In genomic region chr8:54955935-54956573, GRCm38 (mm10) we compare ENCODE assay signal across 15 mouse cellular contexts. TPM values are rescaled to one million over a fixed set of nuclear protein-coding genes. Genes with fewer than 3 reads are reported as not detected.
DNase-seq lines count a peak whose midpoint lies in the region; ATAC-seq and TF ChIP-seq lines count a peak whose summit lies in the region.
"Had no signal": no experiment of that assay in that cellular context is flagged by ENCODE, and none has a peak within 500 bp of the region (broad histone marks: within the 10 kb centered on the region; RNA-seq: fewer than 3 reads in every experiment).

No protein-coding gene starts in this region.

- H3K4me1 ChIP-seq in forebrain, embryonic 15.5 days, result peaks cover 29% of the 10 kb centered on the region
- H3K4me1 ChIP-seq in midbrain, embryonic 12.5 days, result peaks cover 14% of the 10 kb centered on the region
- H3K4me1 ChIP-seq: liver, embryonic 15.5 days had no signal

- peak overlapping the region; percentile 96 for H3K27ac ChIP-seq in layer of hippocampus, adult 2 months
- peak overlapping the region; percentile 77 for H3K27ac ChIP-seq in forebrain, embryonic 15.5 days (replicated peaks)
- H3K27ac ChIP-seq in midbrain, embryonic 12.5 days (replicated peaks), result no peak overlapping the region; the same call in 1 of the 2 replicates
- H3K27ac ChIP-seq: heart, adult 2 months; liver, embryonic 15.5 days had no signal

- H3K4me3 ChIP-seq in layer of hippocampus, adult 2 months, result peak overlapping the region; percentile 70
- peak overlapping the region; percentile 58 for H3K4me3 ChIP-seq in forebrain, embryonic 15.5 days
- peak overlapping the region; percentile 51 for H3K4me3 ChIP-seq in midbrain, embryonic 12.5 days
- H3K4me3 ChIP-seq: heart, adult 2 months; liver, embryonic 15.5 days had no signal

- H3K9ac ChIP-seq in forebrain, embryonic 15.5 days (replicated peaks), result peak overlapping the region; percentile 89
- H3K9ac ChIP-seq in midbrain, embryonic 12.5 days (replicated peaks), result peak overlapping the region; percentile 52; the same call in 1 of the 2 replicates
- H3K9ac ChIP-seq: liver, embryonic 15.5 days had no signal

- H3K9me3 ChIP-seq in forebrain, embryonic 15.5 days, result no peaks in the 10 kb centered on the region
- no peaks in the 10 kb centered on the region for H3K9me3 ChIP-seq in midbrain, embryonic 12.5 days
- H3K9me3 ChIP-seq: liver, embryonic 15.5 days had no signal

- ATAC-seq in forebrain, embryonic 15.5 days (replicated peaks), result no peak; the same call in 1 of the 2 replicates
- ATAC-seq in midbrain, embryonic 12.5 days (ENCODE audit: low FRiP score, low read depth), result 0 out of 2 replicates have a peak, but pooled peaks have one; percentile 40

- peak; percentile 71 for TF ChIP-seq CTCF in layer of hippocampus, adult 2 months (conservative IDR thresholded peaks at IDR 0.05)

- DNase-seq in layer of hippocampus, adult 2 months (ENCODE audit: low spot score in 2 of 2), result no peak
- DNase-seq in layer of hippocampus, postnatal 14 days (ENCODE audit: low spot score in 2 of 2), result no peak
- DNase-seq in kidney, adult 8-10 months, result no peak
- no peak for DNase-seq in urinary bladder, postnatal 14 days (ENCODE audit: low spot score)
- DNase-seq in thymus, postnatal 14 days, result no peak
- DNase-seq in right cerebral cortex, adult 18-20 months, result no peak
- DNase-seq: adrenal gland, postnatal 10 days; heart, adult 2 months; left cerebral cortex, postnatal 4 days; lung, postnatal 4 days; right cerebral cortex, postnatal 4 days had no signal

- no peaks in the 10 kb centered on the region for H3K36me3 ChIP-seq in forebrain, embryonic 15.5 days
- no peaks in the 10 kb centered on the region for H3K36me3 ChIP-seq in midbrain, embryonic 12.5 days
- H3K36me3 ChIP-seq: liver, embryonic 15.5 days had no signal

- WGBS in forebrain, embryonic 15.5 days, result 44% methylated on average over 6 of the region's 6 CpGs
- WGBS in midbrain, embryonic 12.5 days, result 70% methylated on average over 6 of the region's 6 CpGs

- peak overlapping the region; percentile 36 for H3K4me2 ChIP-seq in forebrain, embryonic 15.5 days (replicated peaks)
- peak overlapping the region; percentile 56 for H3K4me2 ChIP-seq in midbrain, embryonic 12.5 days (replicated peaks)
- H3K4me2 ChIP-seq: liver, embryonic 15.5 days had no signal

- no peaks in the 10 kb centered on the region for H3K27me3 ChIP-seq in forebrain, embryonic 15.5 days
- H3K27me3 ChIP-seq in midbrain, embryonic 12.5 days, result no peaks in the 10 kb centered on the region
- H3K27me3 ChIP-seq: liver, embryonic 15.5 days had no signal

RNA-seq across cellular contexts. Expression of gene Gpm6a, which starts 1.4 kb away (rescaled TPM):
- total RNA-seq in layer of hippocampus, adult 2 months (2021), result 100 to 1,000 TPM; 959 to 981 TPM
- 1,000 to 10,000 TPM; 1,125 to 1,188 TPM for total RNA-seq in layer of hippocampus, postnatal 14 days (2021)
- 599 and 667 TPM in 2 replicates for polyA plus RNA-seq in forebrain, embryonic 15.5 days (2015; fragmentation: Nextera tagmentation; extraction: Ambion mirVana)
- polyA plus RNA-seq in midbrain, embryonic 12.5 days (2016; fragmentation: Nextera tagmentation; extraction: Ambion mirVana), result 210 and 249 TPM in 2 replicates
- polyA plus RNA-seq: C2C12 had no signal
